Mouse (Mus musculus) 3134 (cell line): Measurements from ENCODE around the gene Tgfbi.

ENCODE experiments used
- DNase-seq: peaks from one replicate; pipeline ENCODE4 v3.0.0-alpha.2; 2011; ENCODE audit warnings: low spot score; ENCODE audit not compliant: insufficient read length; ENCODE audit errors: extremely low read depth

Tgfbi gene

GRCm38 (mm10) chr13:56609103-56609856 is at the start of gene Tgfbi:
Gene Tgfbi (plus strand): TSS chr13:56609523.
- no peak for DNase-seq

GRCm38 (mm10) chr13:56559841-56560370 is 49.4 kb upstream of the Tgfbi start:
- DNase-seq, result no peak

- DNase-seq, result no peak
These were observed 48.2 kb upstream of the Tgfbi start for GRCm38 (mm10) chr13:56561129-56561528.

GRCm38 (mm10) chr13:56563075-56563474 is 46.2 kb upstream of the Tgfbi start:
- DNase-seq, result no peak

GRCm38 (mm10) chr13:56566336-56566735 is 43.0 kb upstream of the Tgfbi start:
- no peak for DNase-seq

GRCm38 (mm10) chr13:56571645-56572044 is 37.7 kb upstream of the Tgfbi start:
- DNase-seq, result no peak

GRCm38 (mm10) chr13:56575074-56575473 is 34.2 kb upstream of the Tgfbi start:
- no peak for DNase-seq

GRCm38 (mm10) chr13:56575701-56576321 is 33.5 kb upstream of the Tgfbi start:
- peak; percentile 53 for DNase-seq

- DNase-seq, result no peak
These were observed 31.2 kb upstream of the Tgfbi start for GRCm38 (mm10) chr13:56578097-56578496.

- no peak for DNase-seq
These were observed 28.9 kb upstream of the Tgfbi start for GRCm38 (mm10) chr13:56580450-56580849.

GRCm38 (mm10) chr13:56581512-56581911 is 27.8 kb upstream of the Tgfbi start:
- DNase-seq, result peak; percentile 53

GRCm38 (mm10) chr13:56581961-56582434 is 27.3 kb upstream of the Tgfbi start:
- peak; percentile 83 for DNase-seq

- peak; percentile 69 for DNase-seq
These were observed 26.6 kb upstream of the Tgfbi start for GRCm38 (mm10) chr13:56582720-56583119.

- no peak for DNase-seq
These were observed 23.3 kb upstream of the Tgfbi start for GRCm38 (mm10) chr13:56586046-56586445.

- no peak for DNase-seq
These were observed 20.7 kb upstream of the Tgfbi start for GRCm38 (mm10) chr13:56588454-56589117.

GRCm38 (mm10) chr13:56590202-56590601 is 19.1 kb upstream of the Tgfbi start:
- no peak for DNase-seq

GRCm38 (mm10) chr13:56591191-56591590 is 18.1 kb upstream of the Tgfbi start:
- no peak for DNase-seq

- no peak for DNase-seq
These were observed 17.4 kb upstream of the Tgfbi start for GRCm38 (mm10) chr13:56591939-56592338.

GRCm38 (mm10) chr13:56593196-56593595 is 16.1 kb upstream of the Tgfbi start:
- DNase-seq, result no peak

- no peak for DNase-seq
These were observed 15.3 kb upstream of the Tgfbi start for GRCm38 (mm10) chr13:56593961-56594391.

- DNase-seq, result no peak
These were observed 14.1 kb upstream of the Tgfbi start for GRCm38 (mm10) chr13:56595246-56595645.
